15 mouse cellular contexts compared by ENCODE assay signal in genomic region chr17:30438786-30439185, GRCm38 (mm10).
DNase-seq lines count a peak whose midpoint lies in the region; ATAC-seq and TF ChIP-seq lines count a peak whose summit lies in the region.
"Had no signal": no experiment of that assay in that cellular context is flagged by ENCODE, and none has a peak within 500 bp of the region (broad histone marks: within the 10 kb centered on the region; RNA-seq: fewer than 3 reads in every experiment).

No protein-coding gene starts in this region.

- no peaks in the 10 kb centered on the region for H3K27me3 ChIP-seq in heart, embryonic 12.5 days (replicated peaks)
- no peaks in the 10 kb centered on the region for H3K27me3 ChIP-seq in liver, embryonic 16.5 days (ENCODE audit: control insufficient read depth, insufficient read depth, low read depth, low read length)
- no peaks in the 10 kb centered on the region for H3K27me3 ChIP-seq in midbrain, embryonic 10.5 days (ENCODE audit: low read depth, poor library complexity, severe bottlenecking)
- H3K27me3 ChIP-seq in forebrain, postnatal 0 days (ENCODE audit: insufficient read depth, low read length), result no peaks in the 10 kb centered on the region
- H3K27me3 ChIP-seq in forebrain, embryonic 13.5 days, result no peaks in the 10 kb centered on the region
- H3K27me3 ChIP-seq: embryonic facial prominence, embryonic 13.5 days; forebrain, embryonic 15.5 days; hindbrain, embryonic 13.5 days had no signal

- peaks cover 47% of the 10 kb centered on the region for H3K4me1 ChIP-seq in heart, embryonic 12.5 days (replicated peaks)
- H3K4me1 ChIP-seq in liver, embryonic 16.5 days (ENCODE audit: control insufficient read depth, low read depth, low read length), result no peaks in the 10 kb centered on the region
- peaks cover 15% of the 10 kb centered on the region for H3K4me1 ChIP-seq in midbrain, embryonic 10.5 days
- peaks cover 17% of the 10 kb centered on the region for H3K4me1 ChIP-seq in forebrain, postnatal 0 days (ENCODE audit: insufficient read depth)
- peaks cover 20% of the 10 kb centered on the region for H3K4me1 ChIP-seq in forebrain, embryonic 13.5 days

- peak; percentile 22 to 51 for DNase-seq in heart, adult 9 months (ENCODE audit: low spot score in 2 of 2)
- peak; percentile 81 for DNase-seq in 416B (ENCODE audit: low read depth)
- peak; percentile 53 for DNase-seq in fibroblast of lung, adult 2 months (ENCODE audit: low read depth)
- no peak for DNase-seq in midbrain, embryonic 10.5 days (ENCODE audit: low spot score)
- no peak for DNase-seq in forebrain, postnatal 0 days
- DNase-seq: cerebellum, adult 9-11 months; right cerebral cortex, postnatal 14 days; thymus, postnatal 4 days had no signal

- no peak overlapping the region for H3K4me2 ChIP-seq in heart, embryonic 12.5 days
- no peak overlapping the region for H3K4me2 ChIP-seq in liver, embryonic 16.5 days (ENCODE audit: low read depth, low read length)
- no peak overlapping the region for H3K4me2 ChIP-seq in forebrain, postnatal 0 days (ENCODE audit: low read depth)
- H3K4me2 ChIP-seq in forebrain, embryonic 13.5 days, result no peak overlapping the region
- H3K4me2 ChIP-seq: embryonic facial prominence, embryonic 13.5 days; forebrain, embryonic 15.5 days; hindbrain, embryonic 13.5 days had no signal

- no peak for TF ChIP-seq CTCF in forebrain, postnatal 0 days (IDR thresholded peaks at IDR 0.05; ENCODE audit: low read depth)

- H3K4me3 ChIP-seq in heart, embryonic 12.5 days, result no peak overlapping the region
- no peak overlapping the region for H3K4me3 ChIP-seq in liver, embryonic 16.5 days (ENCODE audit: low read depth, low read length)
- H3K4me3 ChIP-seq in midbrain, embryonic 10.5 days, result no peak overlapping the region
- no peak overlapping the region for H3K4me3 ChIP-seq in forebrain, postnatal 0 days (ENCODE audit: low read depth, low read length)
- H3K4me3 ChIP-seq in forebrain, embryonic 13.5 days, result no peak overlapping the region
- H3K4me3 ChIP-seq: embryonic facial prominence, embryonic 13.5 days; forebrain, embryonic 15.5 days; hindbrain, embryonic 13.5 days had no signal

- H3K9ac ChIP-seq in heart, embryonic 12.5 days, result no peak overlapping the region
- no peak overlapping the region for H3K9ac ChIP-seq in liver, embryonic 16.5 days (ENCODE audit: low read depth, low read length)
- H3K9ac ChIP-seq in forebrain, postnatal 0 days, result no peak overlapping the region
- H3K9ac ChIP-seq in forebrain, embryonic 13.5 days, result no peak overlapping the region
- H3K9ac ChIP-seq: embryonic facial prominence, embryonic 13.5 days; forebrain, embryonic 15.5 days; hindbrain, embryonic 13.5 days had no signal

- no peak for ATAC-seq in heart, embryonic 12.5 days (ENCODE audit: insufficient number of reproducible peaks, low FRiP score)
- ATAC-seq in liver, embryonic 16.5 days (ENCODE audit: low read depth), result peak; percentile 39; the same call in 1 of the 2 replicates
- ATAC-seq in forebrain, postnatal 0 days, result no peak
- no peak for ATAC-seq in forebrain, embryonic 13.5 days
- ATAC-seq: CD4-positive, CD25-positive, alpha-beta regulatory T cell, adult 4 months; forebrain, embryonic 15.5 days had no signal

- no peaks in the 10 kb centered on the region for H3K9me3 ChIP-seq in heart, embryonic 12.5 days (replicated peaks)
- H3K9me3 ChIP-seq in liver, embryonic 16.5 days (replicated peaks; ENCODE audit: control insufficient read depth, low read length), result no peaks in the 10 kb centered on the region
- H3K9me3 ChIP-seq in midbrain, embryonic 10.5 days (replicated peaks), result no peaks in the 10 kb centered on the region
- no peaks in the 10 kb centered on the region for H3K9me3 ChIP-seq in forebrain, postnatal 0 days (ENCODE audit: low read length)
- H3K9me3 ChIP-seq in forebrain, embryonic 13.5 days (replicated peaks), result no peaks in the 10 kb centered on the region
- H3K9me3 ChIP-seq: embryonic facial prominence, embryonic 13.5 days; forebrain, embryonic 15.5 days; hindbrain, embryonic 13.5 days had no signal

- H3K27ac ChIP-seq in heart, embryonic 12.5 days (ENCODE audit: poor library complexity, severe bottlenecking), result no peak overlapping the region
- H3K27ac ChIP-seq in liver, embryonic 16.5 days (ENCODE audit: low read length), result no peak overlapping the region
- no peak overlapping the region for H3K27ac ChIP-seq in midbrain, embryonic 10.5 days (replicated peaks)
- no peak overlapping the region for H3K27ac ChIP-seq in forebrain, postnatal 0 days (ENCODE audit: low read depth, low read length)
- no peak overlapping the region for H3K27ac ChIP-seq in forebrain, embryonic 13.5 days
- H3K27ac ChIP-seq: embryonic facial prominence, embryonic 13.5 days; forebrain, embryonic 15.5 days; hindbrain, embryonic 13.5 days had no signal

- 61% methylated on average over 4 of the region's 4 CpGs for WGBS in heart, embryonic 12.5 days
- WGBS in liver, embryonic 16.5 days (ENCODE audit: insufficient replicate concordance), result 69% methylated on average over 4 of the region's 4 CpGs
- 93% methylated on average over 4 of the region's 4 CpGs for WGBS in midbrain, embryonic 10.5 days
- WGBS in forebrain, postnatal 0 days, result 93% methylated on average over 4 of the region's 4 CpGs
- 95% methylated on average over 4 of the region's 4 CpGs for WGBS in forebrain, embryonic 13.5 days

- no peaks in the 10 kb centered on the region; the same call in 1 of the 2 replicates for H3K36me3 ChIP-seq in heart, embryonic 12.5 days
- no peaks in the 10 kb centered on the region for H3K36me3 ChIP-seq in liver, embryonic 16.5 days (ENCODE audit: control insufficient read depth, insufficient read depth)
- H3K36me3 ChIP-seq in midbrain, embryonic 10.5 days, result no peaks in the 10 kb centered on the region
- no peaks in the 10 kb centered on the region for H3K36me3 ChIP-seq in forebrain, postnatal 0 days (ENCODE audit: insufficient read depth)
- H3K36me3 ChIP-seq in forebrain, embryonic 13.5 days (ENCODE audit: poor library complexity, severe bottlenecking), result no peaks in the 10 kb centered on the region
- H3K36me3 ChIP-seq: embryonic facial prominence, embryonic 13.5 days; forebrain, embryonic 15.5 days; hindbrain, embryonic 13.5 days had no signal

Comparison
In these comparisons a context has a peak if more than half of its experiments do, and no peak if none do; other contexts are left out.
1. DNase-seq: peak in heart, adult 9 months (2 of 2), 416B (single experiment) and fibroblast of lung, adult 2 months (single experiment); none in midbrain, embryonic 10.5 days (single experiment) and forebrain, postnatal 0 days (single experiment).